Mouse (Mus musculus) thymus, adult 18-20 months (tissue): ENCODE data around the gene Slc22a23.

Experiments
- DNase-seq, 2 experiments: peaks; one replicate each; pipeline ENCODE4 v3.0.0; 2022; ENCODE audit warnings: mixed read lengths in 2 of 2

Gene Slc22a23

GRCm38 (mm10) chr13:34342286-34342890 lies 2.6 kb downstream of the Slc22a23 start:
- no peak for DNase-seq

DNA sequence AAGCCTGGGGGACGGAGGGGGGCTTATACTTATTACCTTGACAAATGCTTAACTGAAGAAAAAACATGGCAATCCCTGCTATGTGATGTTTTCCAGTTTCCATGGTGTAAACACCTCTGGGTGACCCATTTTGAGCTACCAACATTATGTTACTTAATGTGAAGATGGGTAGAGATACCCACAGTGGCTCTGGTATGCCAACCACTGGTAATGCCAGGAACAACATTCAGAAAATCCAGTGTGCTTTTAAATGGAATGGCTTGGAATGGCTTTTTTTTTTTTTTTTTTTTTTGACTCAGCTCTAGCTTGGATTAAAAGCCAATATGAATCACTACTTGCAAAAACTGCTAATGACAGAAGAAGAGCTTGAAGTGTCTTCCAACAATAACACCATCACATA lies 8.1 kb downstream of the Slc22a23 start:
- no peak for DNase-seq

DNA sequence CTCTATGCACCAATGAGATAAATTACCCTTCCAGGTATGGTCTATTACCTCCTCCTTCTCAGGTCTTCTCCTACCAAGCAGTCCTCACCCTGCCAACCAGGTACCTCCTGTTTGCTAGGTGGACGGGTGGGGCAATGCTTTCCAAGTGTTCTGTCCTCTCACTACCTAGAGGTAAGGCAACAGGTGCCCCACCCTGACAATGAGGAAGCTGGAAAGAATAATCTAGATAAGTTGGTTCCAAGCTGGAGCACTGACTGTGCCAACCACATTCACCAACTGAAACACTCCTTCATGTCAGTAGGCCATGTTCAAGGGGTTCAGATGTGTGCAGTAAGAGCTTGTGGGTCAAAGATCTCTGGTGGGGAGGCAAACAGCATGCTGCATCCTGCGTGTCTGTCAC lies 10.1 kb downstream of the Slc22a23 start:
- DNase-seq, result no peak

- no peak for DNase-seq
These were observed 12.2 kb downstream of the Slc22a23 start for GRCm38 (mm10) chr13:34332762-34333161.

DNA sequence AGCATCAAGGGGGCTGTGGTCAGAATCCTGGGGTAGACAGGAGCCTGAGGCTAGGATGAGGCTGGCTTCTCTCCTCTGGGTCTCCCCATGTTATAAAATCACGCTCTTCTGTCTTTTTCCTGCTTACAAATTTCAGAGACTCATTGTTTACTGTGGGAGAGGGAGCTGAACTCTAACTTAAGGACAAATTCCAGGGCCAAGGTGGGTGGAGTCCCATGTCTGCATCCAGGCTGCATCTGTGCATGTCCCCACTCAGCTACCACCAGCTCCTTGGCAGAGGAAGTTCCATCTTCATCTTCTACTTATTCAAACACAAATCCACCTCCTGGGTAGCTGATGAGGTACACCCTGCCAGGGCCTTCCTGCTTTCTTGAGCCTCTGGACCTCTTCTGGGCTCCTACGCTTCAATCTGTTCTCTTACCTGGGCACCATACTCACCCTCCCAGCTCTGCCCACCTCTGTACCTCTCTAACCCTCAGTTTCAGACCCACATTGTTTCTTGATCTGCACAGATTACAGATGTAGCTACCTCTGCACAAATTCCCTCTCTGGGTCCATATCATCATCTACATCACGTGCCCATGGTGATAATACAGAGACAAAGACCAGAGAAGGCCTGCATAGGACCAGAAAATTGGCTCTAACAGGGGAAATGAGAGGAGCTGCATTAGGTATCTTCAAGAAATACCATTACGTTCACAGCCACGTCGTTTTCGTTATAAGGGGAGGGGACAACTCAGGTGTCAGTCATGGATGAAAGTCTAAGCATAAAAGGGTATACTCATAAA lies 13.4 kb downstream of the Slc22a23 start:
- no peak for DNase-seq

DNA sequence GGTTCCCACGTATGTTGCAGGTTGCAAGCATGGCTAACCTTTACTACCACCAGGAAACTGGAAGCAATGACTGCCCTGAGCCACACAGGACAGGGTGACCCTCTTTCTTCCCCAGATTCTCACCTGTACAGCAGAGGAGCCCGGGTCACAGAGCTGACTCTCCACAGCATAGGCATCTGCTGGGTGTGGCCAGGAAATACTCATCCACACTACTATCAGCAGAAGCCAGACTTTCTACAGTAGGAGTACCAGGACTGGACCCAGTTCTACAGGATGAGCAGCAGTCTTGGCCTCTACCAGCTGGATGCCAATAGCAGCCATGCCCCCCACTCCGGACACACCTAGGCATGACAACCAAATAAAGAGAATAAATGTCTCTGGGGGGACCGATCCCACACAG lies 15.4 kb downstream of the Slc22a23 start:
- DNase-seq, result no peak

DNA sequence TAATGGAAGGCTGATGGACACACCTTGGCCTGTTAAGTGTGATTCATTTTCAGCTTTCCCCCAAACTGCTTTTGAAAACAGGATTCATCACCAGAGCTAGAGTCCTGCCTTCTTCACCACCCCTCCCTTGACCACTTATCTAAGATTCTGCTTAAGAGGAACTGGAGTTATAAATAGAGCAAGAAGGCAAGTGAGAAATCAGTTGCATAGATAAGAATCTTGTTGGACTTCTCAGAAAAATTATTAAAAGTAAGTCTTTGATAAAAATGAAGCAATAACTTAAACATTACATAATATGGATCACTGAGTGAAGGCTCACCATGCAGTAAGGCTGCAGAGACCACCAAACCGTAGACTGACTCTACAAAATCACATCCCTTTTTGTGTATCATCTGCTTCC lies 18.0 kb downstream of the Slc22a23 start:
- no peak for DNase-seq

DNA sequence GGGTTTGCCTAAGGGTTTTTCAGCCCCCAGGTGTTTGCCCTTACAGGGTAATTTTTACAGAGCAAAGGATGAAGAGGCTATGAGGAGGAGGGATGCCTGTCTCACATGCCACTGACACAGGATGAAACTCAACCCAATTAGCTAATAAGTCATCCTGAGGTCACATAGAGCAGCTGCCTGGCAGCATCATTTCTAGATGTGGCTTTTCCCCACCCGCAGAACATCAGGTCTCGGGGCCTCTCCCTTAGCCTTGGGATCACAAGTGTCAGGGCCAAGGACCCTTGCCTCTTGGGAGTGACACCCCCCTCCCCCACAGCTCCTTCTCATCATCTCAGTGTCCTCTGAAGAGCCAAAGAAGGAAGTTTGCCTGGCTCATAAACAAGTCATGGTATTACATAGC lies 21.6 kb downstream of the Slc22a23 start:
- no peak for DNase-seq

- no peak for DNase-seq
These were observed 24.5 kb downstream of the Slc22a23 start for GRCm38 (mm10) chr13:34320482-34320881.

- DNase-seq, result no peak
These were observed 27.9 kb downstream of the Slc22a23 start for GRCm38 (mm10) chr13:34317051-34317450.

GRCm38 (mm10) chr13:34316511-34316910 lies 28.5 kb downstream of the Slc22a23 start:
- DNase-seq, result no peak

DNA sequence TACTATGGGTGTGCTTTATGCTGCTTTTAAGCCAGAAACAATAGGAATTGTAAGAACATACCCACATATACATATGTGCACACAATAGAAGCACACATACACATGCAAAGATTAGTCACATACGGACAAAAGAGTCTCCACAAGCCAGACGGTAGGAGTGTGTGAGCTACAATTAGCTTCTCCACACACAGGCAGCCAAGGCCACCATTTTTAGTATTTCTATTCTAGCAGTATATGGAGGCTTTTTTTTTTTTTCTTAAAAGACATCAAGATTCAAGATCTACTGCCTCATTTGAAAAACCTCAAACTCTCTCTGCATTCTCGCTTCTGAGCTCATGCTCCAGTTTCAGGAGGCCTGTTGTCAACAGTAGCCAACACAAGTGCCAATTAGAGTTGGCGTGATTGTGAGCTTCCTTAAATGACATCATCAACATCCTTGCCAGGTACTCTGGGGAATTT lies 31.9 kb downstream of the Slc22a23 start:
- DNase-seq, result no peak

GRCm38 (mm10) chr13:34312346-34313002 lies 32.5 kb downstream of the Slc22a23 start:
- DNase-seq, result no peak

- DNase-seq, result no peak
These were observed 33.4 kb downstream of the Slc22a23 start for GRCm38 (mm10) chr13:34311593-34311992.

- no peak for DNase-seq
These were observed 36.4 kb downstream of the Slc22a23 start for GRCm38 (mm10) chr13:34308604-34308927.

DNA sequence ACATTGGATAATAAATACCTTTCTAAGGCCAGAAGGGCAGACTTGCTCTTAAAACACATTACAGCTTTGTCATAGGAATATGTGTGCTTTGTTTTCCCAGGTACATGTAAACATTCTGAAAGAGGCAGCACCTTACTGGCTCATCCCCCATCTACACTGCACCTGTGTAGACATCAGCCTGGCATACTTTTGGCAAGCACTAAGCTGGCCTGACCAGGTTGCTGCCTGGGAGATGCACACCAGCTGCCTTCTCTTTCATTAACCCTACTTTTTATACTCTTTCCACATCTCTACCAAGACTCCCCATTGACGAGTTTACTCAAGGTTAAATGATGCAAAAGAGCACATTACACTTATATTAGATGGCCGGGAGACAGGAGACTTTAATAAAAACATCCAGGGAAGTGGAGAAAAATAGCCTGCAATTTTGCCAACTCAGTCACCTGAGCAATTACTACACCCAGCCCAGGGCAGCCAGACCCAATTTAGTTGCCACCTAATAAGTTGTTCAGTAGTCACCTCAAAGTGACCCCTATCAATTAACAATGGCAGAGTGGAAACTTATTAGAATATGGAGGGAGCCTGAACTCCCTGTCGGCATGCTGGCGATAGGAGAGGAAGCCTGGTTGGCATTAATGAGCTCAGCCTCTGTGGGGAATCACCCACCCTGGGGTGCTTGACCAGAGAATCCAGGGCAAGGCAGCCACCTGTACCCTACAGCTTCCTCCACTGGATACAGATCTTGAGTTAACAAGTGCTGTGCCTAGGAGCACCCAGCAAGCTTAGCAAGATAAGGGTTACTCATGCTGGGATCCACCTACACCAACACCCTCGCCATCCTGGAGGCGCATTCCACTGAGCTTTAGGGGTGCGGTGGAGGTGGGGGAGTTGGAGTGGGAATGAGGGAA lies 37.0 kb downstream of the Slc22a23 start:
- DNase-seq, result no peak

DNA sequence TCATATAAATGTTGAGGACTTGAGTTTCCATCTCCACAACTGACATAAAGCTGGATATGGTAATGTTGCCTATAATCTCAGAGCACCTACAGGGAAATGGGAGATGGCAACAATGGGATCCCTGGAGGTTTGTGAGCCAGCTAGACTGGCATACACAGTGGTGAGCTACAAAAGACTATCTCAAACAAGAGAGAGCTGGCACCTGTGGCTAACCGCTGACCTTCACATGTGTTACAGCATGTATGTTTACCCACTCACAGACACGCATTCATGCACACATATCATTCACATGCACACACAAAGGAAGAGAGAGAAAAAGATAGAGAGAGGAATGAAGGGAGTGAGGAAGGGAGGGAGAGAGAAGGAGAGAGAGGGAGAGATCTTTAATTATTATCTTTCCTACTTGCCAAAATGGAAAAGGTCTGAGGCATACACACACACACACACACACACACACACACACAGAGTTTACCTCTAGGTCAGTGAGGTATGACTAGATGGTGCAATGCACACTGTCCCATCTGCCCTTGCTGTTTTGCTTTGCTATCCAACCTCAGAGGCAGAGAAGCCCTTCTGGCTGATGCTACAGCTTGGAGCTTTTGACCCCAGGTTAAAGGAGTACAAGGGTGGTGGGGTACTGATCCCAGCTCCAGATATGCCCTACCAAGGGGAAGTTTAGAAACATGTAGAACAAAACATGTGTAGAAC lies 38.9 kb downstream of the Slc22a23 start:
- DNase-seq, result no peak

- DNase-seq, result no peak
These were observed 40.1 kb downstream of the Slc22a23 start for GRCm38 (mm10) chr13:34304896-34305295.

- DNase-seq, result no peak
These were observed 41.5 kb downstream of the Slc22a23 start for GRCm38 (mm10) chr13:34303386-34304016.

DNA sequence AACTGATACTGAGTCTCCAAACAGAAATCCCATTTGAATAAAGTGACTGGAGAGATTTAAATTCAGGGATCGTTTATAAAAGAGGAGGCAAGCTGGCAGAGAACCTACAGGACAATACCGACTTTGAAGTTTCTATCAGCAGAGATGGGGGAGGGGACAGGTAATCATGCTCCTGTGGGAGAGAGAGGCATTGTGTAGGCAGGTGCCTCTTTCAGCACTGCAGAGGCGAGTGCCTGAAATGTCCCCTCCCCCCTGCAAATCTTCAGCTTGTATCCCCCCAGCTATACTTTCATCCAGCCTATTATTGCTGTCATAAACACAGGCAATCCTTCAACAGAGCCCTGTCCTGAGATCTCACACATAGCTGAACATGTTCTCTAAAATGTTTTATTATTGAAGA lies 43.4 kb downstream of the Slc22a23 start:
- DNase-seq, result no peak

DNA sequence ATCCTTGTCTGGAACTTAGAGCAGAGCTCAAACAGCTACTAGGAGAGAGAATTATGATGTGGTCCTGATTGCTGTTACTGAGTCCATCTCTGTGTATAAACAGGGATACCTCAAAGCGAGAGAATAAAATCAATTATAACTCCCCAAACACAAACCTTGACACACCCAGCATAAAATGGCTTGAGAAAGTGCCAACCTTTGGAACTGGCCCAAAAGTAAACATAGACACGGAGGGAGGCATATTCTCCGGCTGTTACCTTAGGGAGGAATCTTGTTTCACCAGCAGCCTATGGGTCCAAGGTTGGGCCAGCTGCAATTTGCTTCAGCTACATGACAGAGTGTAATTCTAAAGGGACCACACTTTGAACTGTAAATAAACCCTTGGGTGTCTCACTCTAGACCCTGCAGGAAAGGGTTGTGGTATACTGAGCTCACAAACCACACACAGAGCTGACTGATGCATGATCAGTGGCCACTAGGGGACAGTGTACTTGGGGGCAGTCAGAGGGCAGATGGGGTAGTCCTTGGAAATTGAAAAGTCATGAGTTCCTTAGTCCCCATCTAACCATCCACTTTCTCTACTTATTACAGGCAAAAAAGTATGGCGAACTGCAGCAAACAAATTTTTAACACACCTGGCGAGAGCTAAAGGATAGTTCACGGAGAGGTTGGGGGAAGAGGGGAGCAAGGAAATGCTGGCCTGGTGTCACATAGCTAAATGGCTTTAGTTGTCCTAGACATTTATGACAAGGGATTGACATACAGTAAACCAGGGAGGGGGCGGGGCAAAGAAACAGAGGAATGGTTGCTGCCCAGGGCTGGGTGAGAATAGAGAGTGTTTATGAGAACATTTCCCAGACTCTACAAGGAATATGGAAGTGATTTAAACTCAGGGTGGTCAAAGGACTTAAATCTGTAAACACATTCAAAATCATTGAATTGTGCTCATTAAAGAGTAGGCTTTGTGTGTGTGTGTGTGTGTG lies 45.3 kb downstream of the Slc22a23 start:
- DNase-seq, result no peak
